9 mouse cellular contexts compared by ENCODE assay signal in the genomic region with DNA sequence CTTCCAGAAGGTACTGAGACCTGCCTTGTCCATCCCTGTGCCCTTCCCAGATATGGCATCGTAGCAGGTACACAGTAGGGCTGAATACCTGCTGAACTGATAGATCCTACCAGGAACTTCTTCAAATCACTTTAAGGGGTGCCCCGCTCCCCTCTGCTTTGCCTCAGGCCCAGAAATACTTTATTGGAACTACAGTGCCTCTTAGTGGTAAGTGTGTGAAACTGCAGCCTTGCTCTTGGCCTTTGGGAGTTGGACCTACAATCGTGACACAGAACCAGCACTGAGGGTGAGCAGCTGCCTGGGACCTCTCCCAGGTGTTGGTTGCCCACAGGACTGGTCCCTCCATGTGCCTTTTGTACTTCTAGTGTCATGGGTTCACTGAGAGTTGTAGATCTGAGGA. TPM values are rescaled to one million over a fixed set of nuclear protein-coding genes. Genes with fewer than 3 reads are reported as not detected.
DNase-seq lines count a peak whose midpoint lies in the region; TF ChIP-seq lines count a peak whose summit lies in the region.
"Had no signal": no experiment of that assay in that cellular context is flagged by ENCODE, and none has a peak within 500 bp of the region (broad histone marks: within the 10 kb centered on the region; RNA-seq: fewer than 3 reads in every experiment).

No protein-coding gene starts in this region.

- DNase-seq in cerebellum, adult 9-10 months = peak; percentile 56
- DNase-seq in cerebellum, adult 11 months = no peak
- DNase-seq in left cerebral cortex, postnatal 14 days (ENCODE audit: low spot score in 2 of 2) = peak; percentile 46 to 61
- no peak for DNase-seq in left cerebral cortex, postnatal 10 days (ENCODE audit: extremely low spot score in 1 of 2, low spot score in 2 of 2)
- peak; percentile 47 for DNase-seq in MEL (ENCODE audit: low read depth, low spot score)
- peak; percentile 34 for DNase-seq in kidney, postnatal 10 days
- no peak for DNase-seq in right cerebral cortex, postnatal 10 days (ENCODE audit: low spot score in 2 of 2)
- no peak for DNase-seq in urinary bladder, postnatal 4 days (ENCODE audit: low spot score in 2 of 2)

- peak; percentile 71 for TF ChIP-seq RAD21 in MEL (IDR thresholded peaks at IDR 0.05; ENCODE audit: low read depth, low read length)

- no peaks in the 10 kb centered on the region for H3K79me2 ChIP-seq in MEL (ENCODE audit: control insufficient read depth, insufficient read depth, low read length, poor library complexity)

- H3K4me3 ChIP-seq in MEL (ENCODE audit: control insufficient read depth in 1 of 2, insufficient read depth in 1 of 2, low read depth in 2 of 2, low read length in 2 of 2) = no peak overlapping the region
- H3K4me3 ChIP-seq: heart, embryonic 15.5 days had no signal

- intact Hi-C loops in left cerebral cortex, postnatal 14 days (cut with DNase I) = loop anchor here (2.0 to 10.0 kb wide), 2 partner anchors 184 to 434 kb away; no protein-coding TSS in a partner anchor
- intact Hi-C loops in left cerebral cortex, postnatal 10 days (cut with DNase I) = loop anchor here (2.0 kb wide), 1 partner anchor 182 kb away; no protein-coding TSS in a partner anchor

- no peaks in the 10 kb centered on the region for H3K36me3 ChIP-seq in MEL (ENCODE audit: control insufficient read depth in 1 of 2, insufficient read depth in 2 of 2, low read length in 2 of 2)
- H3K36me3 ChIP-seq: heart, embryonic 15.5 days had no signal

- TF ChIP-seq CTCF in MEL (IDR thresholded peaks at IDR 0.05 in 2 of 3, conservative IDR thresholded peaks at IDR 0.05 in 1 of 3; ENCODE audit: control insufficient read depth in 1 of 3, insufficient read depth in 1 of 3, low read depth in 2 of 3, low read length in 3 of 3, poor library complexity in 1 of 3, severe bottlenecking in 1 of 3) = peak; percentile 46 to 89 (median 72)

- no peaks in the 10 kb centered on the region for H3K4me1 ChIP-seq in MEL (ENCODE audit: control insufficient read depth in 1 of 2, insufficient read depth in 2 of 2, low read length in 2 of 2)

- no peak overlapping the region for H3K27ac ChIP-seq in MEL (ENCODE audit: control insufficient read depth, low read depth, low read length)
- H3K27ac ChIP-seq: heart, embryonic 15.5 days had no signal

- TF ChIP-seq POLR2A in MEL (IDR thresholded peaks at IDR 0.05; ENCODE audit: control insufficient read depth in 1 of 2, insufficient read depth in 1 of 2, low read depth in 1 of 2, low read length in 2 of 2, poor library complexity in 1 of 2) = no peak

- no peak for TF ChIP-seq EP300 in MEL (IDR thresholded peaks at IDR 0.05; ENCODE audit: low read depth in 1 of 2, low read length in 2 of 2)

- no peak overlapping the region for H3K9ac ChIP-seq in MEL (ENCODE audit: control insufficient read depth, low read depth, low read length, poor library complexity, severe bottlenecking)
- H3K9ac ChIP-seq: heart, embryonic 15.5 days had no signal

- peaks cover 0 to 2% of the 10 kb centered on the region in 2 experiments; a peak in 1 of 4 replicates for H3K27me3 ChIP-seq in MEL (ENCODE audit: control insufficient read depth in 1 of 2, insufficient read depth in 2 of 2, low read length in 2 of 2)

- H3K9me3 ChIP-seq in MEL (replicated peaks; ENCODE audit: insufficient read depth, low read length) = no peaks in the 10 kb centered on the region
- H3K9me3 ChIP-seq: heart, embryonic 15.5 days had no signal

TF ChIP-seq in MEL, 35 proteins besides CTCF, POLR2A, EP300 and RAD21:
- TF ChIP-seq ZC3H11A (IDR thresholded peaks at IDR 0.05; ENCODE audit: low read depth, low read length) (peak; percentile 40; the same call in 1 of the 2 replicates), SMC3 (IDR thresholded peaks at IDR 0.05; ENCODE audit: low read depth, low read length) (peak; percentile 65), BHLHE40 (IDR thresholded peaks at IDR 0.05; ENCODE audit: borderline replicate concordance, low read depth, low read length) (no peak)
TF ChIP-seq in MEL: peak in this region for 2.

RNA-seq across cellular contexts. Expression of gene Alx4, which starts 16.8 kb away (rescaled TPM):
- total RNA-seq in left cerebral cortex, postnatal 14 days (2021) = 1 to 10 TPM; 1.1 to 1.3 TPM
- 1 to 10 TPM; 1.1 to 1.3 TPM for total RNA-seq in left cerebral cortex, postnatal 10 days (2021)
- total RNA-seq in MEL (2012; rRNA removed) = not detected in 2 replicates
- not detected for polyA plus RNA-seq in MEL (2012; ENCODE audit: insufficient read depth in 1 of 2, insufficient read length in 2 of 2, low read depth in 1 of 2, low replicate concordance in 2 of 2, missing spikeins in 1 of 2)

Comparison
In these comparisons a context has a peak if more than half of its experiments do, and no peak if none do; other contexts are left out.
1. DNase-seq: peak in cerebellum, adult 9-10 months (single experiment), left cerebral cortex, postnatal 14 days (2 of 2), MEL (single experiment) and kidney, postnatal 10 days (single experiment); none in cerebellum, adult 11 months (single experiment), left cerebral cortex, postnatal 10 days (0 of 2), right cerebral cortex, postnatal 10 days (0 of 2) and urinary bladder, postnatal 4 days (0 of 2).